Mouse (Mus musculus) neural tube, embryonic 15.5 days (tissue): ENCODE measurements around the gene Ssbp3. TPM values are rescaled to one million over a fixed set of nuclear protein-coding genes. Genes with fewer than 3 reads are reported as not detected.
A peak's percentile ranks its signal among the peaks of the same experiment; 100 is the strongest.

Source experiments
- ATAC-seq: fragments of 200-750 bp; cut with Nextera tagmentation; 2 replicates; pipeline ENCODE4 v1.8.0; 2017; ENCODE audit warnings: mild to moderate bottlenecking, moderate TSS enrichment, moderate library complexity; ENCODE audit not compliant: low FRiP score
- H3K27ac ChIP-seq: fragments of 300-500 bp; sonication (generic); replicated peaks from 2 replicates; pipeline ENCODE4 v1.5.1; 2015; ENCODE audit warnings: mild to moderate bottlenecking, inconsistent platforms
- H3K27me3 ChIP-seq: fragments of 300-500 bp; sonication (generic); replicated peaks from 2 replicates; pipeline ENCODE4 v1.6.1; 2015; ENCODE audit warnings: inconsistent platforms
- H3K36me3 ChIP-seq: fragments of 300-500 bp; sonication (generic); 2 replicates; pipeline ENCODE4 v1.6.1; 2015; ENCODE audit warnings: inconsistent platforms
- H3K4me1 ChIP-seq: fragments of 300-500 bp; sonication (generic); 2 replicates; pipeline ENCODE4 v1.6.1; 2015; ENCODE audit warnings: inconsistent platforms
- H3K4me2 ChIP-seq: fragments of 300-500 bp; sonication (generic); 2 replicates; pipeline ENCODE4 v1.6.1; 2015; ENCODE audit warnings: inconsistent platforms, mild to moderate bottlenecking, moderate library complexity
- H3K4me3 ChIP-seq: fragments of 300-500 bp; sonication (generic); replicated peaks from 2 replicates; pipeline ENCODE4 v1.5.1; 2015; ENCODE audit warnings: mild to moderate bottlenecking, inconsistent platforms
- H3K9ac ChIP-seq: fragments of 300-500 bp; sonication (generic); replicated peaks from 2 replicates; pipeline ENCODE4 v1.6.1; 2015; ENCODE audit warnings: mild to moderate bottlenecking, inconsistent platforms
- H3K9me3 ChIP-seq: fragments of 300-500 bp; sonication (generic); replicated peaks from 2 replicates; pipeline ENCODE4 v1.6.1; 2016; ENCODE audit warnings: inconsistent platforms
- WGBS: fragments of 180-500 bp; shearing (Covaris S2); methylation state at CpG from one replicate; pipeline ENCODE4 v1.1.7; 2015; ENCODE audit warnings: mixed read lengths; 5-methylcytosine and 5-hydroxymethylcytosine counted together
- polyA plus RNA-seq: library from polyadenylated mRNA; unstranded; fragments of >200 nt; fragmentation: Nextera tagmentation; extraction: Ambion mirVana; gene quantifications from 2 replicates; pipeline ENCODE4 v1.2.1, GENCODE M21; 2015

Ssbp3 gene
- polyA plus RNA-seq, 1 experiment from 2014 or later = 118 TPM

- WGBS = 23% methylated on average over 4 of the region's 4 CpGs
- Histone ChIP-seq H3K27ac (no peak overlapping the region; the same call in 1 of the 2 replicates), H3K4me2 (no peak overlapping the region), H3K27me3 (no peaks in the 10 kb centered on the region), H3K4me3 (no peak overlapping the region), H3K36me3 (no peaks in the 10 kb centered on the region), H3K9ac (no peak overlapping the region), H3K4me1 (peaks cover 89% of the 10 kb centered on the region), H3K9me3 (no peaks in the 10 kb centered on the region)
- ATAC-seq = no peak
These were observed 72.0 kb downstream of the Ssbp3 start for GRCm38 (mm10) chr4:106982344-106983121.

- H3K9me3 ChIP-seq = no peaks in the 10 kb centered on the region
- H3K9ac ChIP-seq = no peak overlapping the region
- no peak overlapping the region for H3K4me3 ChIP-seq
- no peak overlapping the region for H3K4me2 ChIP-seq
- H3K4me1 ChIP-seq = peaks cover 90% of the 10 kb centered on the region
- 0 out of 2 replicates have a peak overlapping the region, but pooled peaks have one; percentile 41 for H3K27ac ChIP-seq
- 37% methylated on average over 7 of the region's 7 CpGs for WGBS
- ATAC-seq = 0 out of 2 replicates have a peak, but pooled peaks have one; percentile 13
- H3K36me3 ChIP-seq = no peaks in the 10 kb centered on the region
- no peaks in the 10 kb centered on the region for H3K27me3 ChIP-seq
These were observed 73.5 kb downstream of the Ssbp3 start for GRCm38 (mm10) chr4:106983908-106984515.

GRCm38 (mm10) chr4:106985289-106985688 lies 74.8 kb downstream of the Ssbp3 start:
- H3K4me3 ChIP-seq = no peak overlapping the region
- H3K27ac ChIP-seq = 0 out of 2 replicates have a peak overlapping the region, but pooled peaks have one; percentile 10
- peaks cover 89% of the 10 kb centered on the region for H3K4me1 ChIP-seq
- no peak overlapping the region for H3K9ac ChIP-seq
- WGBS = 56% methylated on average over 4 of the region's 4 CpGs
- no peak for ATAC-seq
- H3K9me3 ChIP-seq = no peaks in the 10 kb centered on the region
- no peaks in the 10 kb centered on the region for H3K27me3 ChIP-seq
- H3K4me2 ChIP-seq = no peak overlapping the region
- H3K36me3 ChIP-seq = no peaks in the 10 kb centered on the region

- no peak for ATAC-seq
- Histone ChIP-seq H3K27ac (peak overlapping the region; percentile 41), H3K9me3 (no peaks in the 10 kb centered on the region), H3K4me3 (no peak overlapping the region), H3K27me3 (no peaks in the 10 kb centered on the region), H3K36me3 (no peaks in the 10 kb centered on the region), H3K9ac (no peak overlapping the region), H3K4me2 (no peak overlapping the region), H3K4me1 (peaks cover 85% of the 10 kb centered on the region)
- WGBS = 21% methylated on average over 15 of the region's 15 CpGs
These were observed 75.7 kb downstream of the Ssbp3 start for GRCm38 (mm10) chr4:106985899-106986832.

GRCm38 (mm10) chr4:106987725-106988364 lies 77.3 kb downstream of the Ssbp3 start:
- ATAC-seq = no peak
- H3K27ac ChIP-seq = peak overlapping the region; percentile 41; the same call in 1 of the 2 replicates

GRCm38 (mm10) chr4:106988886-106989225 lies 78.4 kb downstream of the Ssbp3 start:
- H3K27me3 ChIP-seq = no peaks in the 10 kb centered on the region
- H3K9ac ChIP-seq = no peak overlapping the region
- ATAC-seq = 0 out of 2 replicates have a peak, but pooled peaks have one; percentile 3
- H3K9me3 ChIP-seq = no peaks in the 10 kb centered on the region
- 21% methylated on average over 6 of the region's 6 CpGs for WGBS
- peaks cover 86% of the 10 kb centered on the region for H3K4me1 ChIP-seq
- H3K27ac ChIP-seq = peak overlapping the region; percentile 54
- no peaks in the 10 kb centered on the region for H3K36me3 ChIP-seq
- H3K4me2 ChIP-seq = no peak overlapping the region
- H3K4me3 ChIP-seq = no peak overlapping the region

More at GRCm38 (mm10) chr4:106987725-106988364, 77.3 kb downstream of the Ssbp3 start:
- no peaks in the 10 kb centered on the region for H3K9me3 ChIP-seq
- H3K4me2 ChIP-seq = no peak overlapping the region
- no peaks in the 10 kb centered on the region for H3K36me3 ChIP-seq
- no peak overlapping the region for H3K9ac ChIP-seq
- H3K27me3 ChIP-seq = no peaks in the 10 kb centered on the region
- WGBS = 14% methylated on average over 7 of the region's 7 CpGs
- H3K4me3 ChIP-seq = no peak overlapping the region
- H3K4me1 ChIP-seq = peaks cover 87% of the 10 kb centered on the region

GRCm38 (mm10) chr4:106989226-106989983 lies 78.9 kb downstream of the Ssbp3 start:
- no peaks in the 10 kb centered on the region for H3K9me3 ChIP-seq
- 15% methylated on average over 10 of the region's 10 CpGs for WGBS
- H3K27ac ChIP-seq = peak overlapping the region; percentile 54
- peaks cover 85% of the 10 kb centered on the region for H3K4me1 ChIP-seq
- no peaks in the 10 kb centered on the region for H3K36me3 ChIP-seq
- peak; percentile 33; the same call in 1 of the 2 replicates for ATAC-seq
- H3K4me2 ChIP-seq = no peak overlapping the region
- H3K9ac ChIP-seq = no peak overlapping the region
- H3K27me3 ChIP-seq = no peaks in the 10 kb centered on the region
- no peak overlapping the region for H3K4me3 ChIP-seq

GRCm38 (mm10) chr4:106993053-106993452 lies 82.6 kb downstream of the Ssbp3 start:
- Histone ChIP-seq H3K9me3 (no peaks in the 10 kb centered on the region), H3K27ac (no peak overlapping the region), H3K9ac (no peak overlapping the region), H3K4me2 (no peak overlapping the region), H3K4me3 (no peak overlapping the region), H3K36me3 (no peaks in the 10 kb centered on the region), H3K4me1 (peaks cover 84% of the 10 kb centered on the region), H3K27me3 (no peaks in the 10 kb centered on the region)
- WGBS = 86% methylated on average over 5 of the region's 5 CpGs
- ATAC-seq = no peak

- H3K4me2 ChIP-seq = no peak overlapping the region
- WGBS = 81% methylated on average over 5 of the region's 5 CpGs
- peaks cover 75% of the 10 kb centered on the region for H3K4me1 ChIP-seq
- H3K4me3 ChIP-seq = no peak overlapping the region
- no peak for ATAC-seq
- no peaks in the 10 kb centered on the region for H3K36me3 ChIP-seq
- H3K27ac ChIP-seq = no peak overlapping the region
- no peaks in the 10 kb centered on the region for H3K9me3 ChIP-seq
- no peaks in the 10 kb centered on the region for H3K27me3 ChIP-seq
- no peak overlapping the region for H3K9ac ChIP-seq
These were observed 83.8 kb downstream of the Ssbp3 start for GRCm38 (mm10) chr4:106994252-106994651.

GRCm38 (mm10) chr4:106995069-106995468 lies 84.6 kb downstream of the Ssbp3 start:
- peaks cover 67% of the 10 kb centered on the region for H3K4me1 ChIP-seq
- H3K9ac ChIP-seq = no peak overlapping the region
- WGBS = 85% methylated on average over 6 of the region's 6 CpGs
- H3K36me3 ChIP-seq = no peaks in the 10 kb centered on the region
- H3K9me3 ChIP-seq = no peaks in the 10 kb centered on the region
- no peaks in the 10 kb centered on the region for H3K27me3 ChIP-seq
- H3K4me2 ChIP-seq = no peak overlapping the region
- H3K27ac ChIP-seq = no peak overlapping the region
- no peak overlapping the region for H3K4me3 ChIP-seq
- ATAC-seq = no peak
